ENCODE assay signal across 22 mouse cellular contexts in genomic region chr17:37084632-37085031, GRCm38 (mm10). TPM values are rescaled to one million over a fixed set of nuclear protein-coding genes. Genes with fewer than 3 reads are reported as not detected.
A peak's percentile ranks its signal among the peaks of the same experiment; 100 is the strongest.
DNase-seq lines count a peak whose midpoint lies in the region; ATAC-seq and TF ChIP-seq lines count a peak whose summit lies in the region.
"Had no signal": no experiment of that assay in that cellular context is flagged by ENCODE, and none has a peak within 500 bp of the region (broad histone marks: within the 10 kb centered on the region; RNA-seq: fewer than 3 reads in every experiment).

No protein-coding gene starts in this region.

- no peak for TF ChIP-seq EP300 in heart, adult 2 months (IDR thresholded peaks at IDR 0.05; ENCODE audit: insufficient read depth, low read depth, low read length)
- TF ChIP-seq EP300 in lung, postnatal 0 days (IDR thresholded peaks at IDR 0.05), result no peak

- no peaks in the 10 kb centered on the region for H3K4me1 ChIP-seq in heart, adult 2 months (ENCODE audit: control insufficient read depth, insufficient read depth, low read length)
- H3K4me1 ChIP-seq in lung, postnatal 0 days (ENCODE audit: insufficient read depth, low read depth, low read length), result no peaks in the 10 kb centered on the region
- H3K4me1 ChIP-seq in lung, adult 2 months (ENCODE audit: control insufficient read depth, insufficient read depth, low read length), result no peaks in the 10 kb centered on the region
- H3K4me1 ChIP-seq: heart, embryonic 15.5 days had no signal

- 65% methylated on average over 5 of the region's 5 CpGs for WGBS in heart, adult 2 months
- WGBS in lung, postnatal 0 days, result 62% methylated on average over 5 of the region's 5 CpGs
- WGBS in lung, adult 2 months, result 69% methylated on average over 5 of the region's 5 CpGs

- no peaks in the 10 kb centered on the region for H3K79me2 ChIP-seq in heart, adult 2 months (replicated peaks; ENCODE audit: control insufficient read depth, insufficient read depth, low read length)

- intact Hi-C loops in heart, adult 2 months (cut with DNase I), result no loop called here
- intact Hi-C loops in heart, postnatal 14 days (cut with DNase I), result no loop called here

- peak; percentile 46 for TF ChIP-seq CTCF in heart, adult 2 months (IDR thresholded peaks at IDR 0.05)
- peak; percentile 42 for TF ChIP-seq CTCF in lung, postnatal 0 days (IDR thresholded peaks at IDR 0.05)
- TF ChIP-seq CTCF in lung, adult 2 months (IDR thresholded peaks at IDR 0.05; ENCODE audit: insufficient read depth, low read length), result no peak

- no peak overlapping the region for H3K4me3 ChIP-seq in heart, adult 2 months
- H3K4me3 ChIP-seq in lung, postnatal 0 days (ENCODE audit: low read depth, low read length), result no peak overlapping the region
- no peak overlapping the region for H3K4me3 ChIP-seq in lung, adult 2 months (replicated peaks; ENCODE audit: extremely low read depth, low read depth, low read length)
- H3K4me3 ChIP-seq: heart, embryonic 15.5 days; hindbrain, embryonic 13.5 days; neural tube, embryonic 13.5 days had no signal

- no peaks in the 10 kb centered on the region for H3K36me3 ChIP-seq in heart, adult 2 months (ENCODE audit: control insufficient read depth, insufficient read depth, low read length)
- H3K36me3 ChIP-seq in lung, postnatal 0 days (ENCODE audit: insufficient read depth, low read length), result no peaks in the 10 kb centered on the region
- H3K36me3 ChIP-seq: heart, embryonic 15.5 days; hindbrain, embryonic 13.5 days; neural tube, embryonic 13.5 days had no signal

- H3K9ac ChIP-seq in heart, adult 2 months (ENCODE audit: low read depth, low read length), result no peak overlapping the region
- no peak overlapping the region for H3K9ac ChIP-seq in lung, postnatal 0 days (replicated peaks; ENCODE audit: low read depth)
- H3K9ac ChIP-seq: heart, embryonic 15.5 days; hindbrain, embryonic 13.5 days; neural tube, embryonic 13.5 days had no signal

- H3K27me3 ChIP-seq in heart, adult 2 months (ENCODE audit: control insufficient read depth, insufficient read depth, low read length), result no peaks in the 10 kb centered on the region
- no peaks in the 10 kb centered on the region for H3K27me3 ChIP-seq in lung, postnatal 0 days (replicated peaks; ENCODE audit: insufficient read depth, low read length)
- H3K27me3 ChIP-seq: heart, embryonic 15.5 days; hindbrain, embryonic 13.5 days; neural tube, embryonic 13.5 days had no signal

- ATAC-seq in lung, postnatal 0 days, result no peak

- DNase-seq in heart, adult 2 months, result no peak
- DNase-seq in heart, postnatal 14 days, result no peak
- DNase-seq in lung, postnatal 0 days (ENCODE audit: low spot score), result no peak
- DNase-seq in lung, adult 2 months, result no peak
- DNase-seq in ZHBTc4 (ENCODE audit: low read depth, low spot score), result peak; percentile 63
- DNase-seq in right cerebral cortex, adult 18-20 months, result no peak
- no peak for DNase-seq in adrenal gland, adult (ENCODE audit: inconsistent age in 2 of 2, low spot score in 1 of 2)
- DNase-seq: adrenal gland, adult 2 months; cerebellum, adult 11-12 months; cerebellum, postnatal 36 days; kidney, adult 8-10 months; lung, adult 18-20 months; right cerebral cortex, postnatal 4 days; thymus, adult 2 months had no signal

- no peak for TF ChIP-seq POLR2A in heart, adult 2 months (IDR thresholded peaks at IDR 0.05; ENCODE audit: insufficient read depth, low read depth, low read length)
- TF ChIP-seq POLR2A in lung, adult 2 months (IDR thresholded peaks at IDR 0.05; ENCODE audit: borderline replicate concordance, extremely low read depth, low read depth, low read length), result no peak

- no peaks in the 10 kb centered on the region for H3K9me3 ChIP-seq in lung, postnatal 0 days (ENCODE audit: low read length)
- H3K9me3 ChIP-seq: heart, embryonic 15.5 days; hindbrain, embryonic 13.5 days; neural tube, embryonic 13.5 days had no signal

- no peak overlapping the region for H3K4me2 ChIP-seq in lung, postnatal 0 days (replicated peaks; ENCODE audit: low read depth, low read length)
- H3K4me2 ChIP-seq: heart, embryonic 15.5 days; hindbrain, embryonic 13.5 days; neural tube, embryonic 13.5 days had no signal

- H3K27ac ChIP-seq in heart, adult 2 months, result no peak overlapping the region
- no peak overlapping the region for H3K27ac ChIP-seq in lung, postnatal 0 days (ENCODE audit: low read length)
- H3K27ac ChIP-seq: heart, embryonic 15.5 days; hindbrain, embryonic 13.5 days; neural tube, embryonic 13.5 days had no signal

RNA-seq across cellular contexts. Expression of gene Olfr90, which starts 3.7 kb away (rescaled TPM):
- total RNA-seq in heart, adult 2 months (2021), result not detected
- not detected in 2 replicates for polyA plus RNA-seq in heart, adult 2 months (2012; rRNA removed)
- total RNA-seq in heart, postnatal 14 days (2021), result not detected
- polyA plus RNA-seq in lung, postnatal 0 days (2015; fragmentation: Nextera tagmentation; extraction: Ambion mirVana), result not detected in 2 replicates
- polyA plus RNA-seq in lung, adult 2 months (2012; rRNA removed), result not detected in 2 replicates
- total RNA-seq: adrenal gland, adult 2 months; left cerebral cortex, adult 18-20 months; megakaryocyte, adult 5-6 weeks had no signal
- polyA plus RNA-seq: adrenal gland, adult 2 months; embryonic facial prominence, embryonic 14.5 days; forebrain, embryonic 11.5 days; heart, embryonic 15.5 days; hindbrain, embryonic 13.5 days; limb, embryonic 14.5 days; neural tube, embryonic 13.5 days; thymus, adult 2 months had no signal

RNA-seq across cellular contexts. Expression of gene Olfr91, which starts 13.4 kb away (rescaled TPM):
- total RNA-seq in heart, adult 2 months (2021), result not detected
- not detected in 2 replicates for polyA plus RNA-seq in heart, adult 2 months (2012; rRNA removed)
- total RNA-seq in heart, postnatal 14 days (2021), result not detected
- not detected in 2 replicates for polyA plus RNA-seq in lung, postnatal 0 days (2015; fragmentation: Nextera tagmentation; extraction: Ambion mirVana)
- polyA plus RNA-seq in lung, adult 2 months (2012; rRNA removed), result not detected in 2 replicates
- total RNA-seq: adrenal gland, adult 2 months; left cerebral cortex, adult 18-20 months; megakaryocyte, adult 5-6 weeks had no signal
- polyA plus RNA-seq: adrenal gland, adult 2 months; heart, embryonic 15.5 days; hindbrain, embryonic 13.5 days; limb, embryonic 14.5 days; neural tube, embryonic 13.5 days; thymus, adult 2 months had no signal

RNA-seq across cellular contexts. Expression of gene Olfr92, which starts 35.3 kb away (rescaled TPM):
- total RNA-seq in heart, adult 2 months (2021), result not detected
- polyA plus RNA-seq in heart, adult 2 months (2012; rRNA removed), result not detected in 2 replicates
- total RNA-seq in heart, postnatal 14 days (2021), result not detected
- not detected in 2 replicates for polyA plus RNA-seq in lung, postnatal 0 days (2015; fragmentation: Nextera tagmentation; extraction: Ambion mirVana)
- polyA plus RNA-seq in lung, adult 2 months (2012; rRNA removed), result not detected in 2 replicates
- total RNA-seq: adrenal gland, adult 2 months; left cerebral cortex, adult 18-20 months; megakaryocyte, adult 5-6 weeks had no signal
- polyA plus RNA-seq: adrenal gland, adult 2 months; embryonic facial prominence, embryonic 14.5 days; forebrain, embryonic 11.5 days; heart, embryonic 15.5 days; hindbrain, embryonic 13.5 days; limb, embryonic 14.5 days; neural tube, embryonic 13.5 days; thymus, adult 2 months had no signal

RNA-seq across cellular contexts. Expression of gene Gabbr1, which starts 38.9 kb away (rescaled TPM):
- 1 to 10 TPM; 6.5 to 6.7 TPM for total RNA-seq in heart, adult 2 months (2021)
- 15.5 and 17.4 TPM in 2 replicates for polyA plus RNA-seq in heart, adult 2 months (2012; rRNA removed)
- total RNA-seq in heart, postnatal 14 days (2021), result 10 to 100 TPM; 16.9 TPM
- 5.8 and 6.2 TPM in 2 replicates for polyA plus RNA-seq in lung, postnatal 0 days (2015; fragmentation: Nextera tagmentation; extraction: Ambion mirVana)
- polyA plus RNA-seq in lung, adult 2 months (2012; rRNA removed), result 38.0 and 46.1 TPM in 2 replicates
